Mouse (Mus musculus) ovary, postnatal 36 days (tissue): Measurements from ENCODE around the gene Gm10197.

Source experiments
- DNase-seq: peaks from one replicate; pipeline ENCODE4 v3.0.0; 2022; ENCODE audit warnings: low spot score, mixed read lengths

Gm10197 gene

DNA sequence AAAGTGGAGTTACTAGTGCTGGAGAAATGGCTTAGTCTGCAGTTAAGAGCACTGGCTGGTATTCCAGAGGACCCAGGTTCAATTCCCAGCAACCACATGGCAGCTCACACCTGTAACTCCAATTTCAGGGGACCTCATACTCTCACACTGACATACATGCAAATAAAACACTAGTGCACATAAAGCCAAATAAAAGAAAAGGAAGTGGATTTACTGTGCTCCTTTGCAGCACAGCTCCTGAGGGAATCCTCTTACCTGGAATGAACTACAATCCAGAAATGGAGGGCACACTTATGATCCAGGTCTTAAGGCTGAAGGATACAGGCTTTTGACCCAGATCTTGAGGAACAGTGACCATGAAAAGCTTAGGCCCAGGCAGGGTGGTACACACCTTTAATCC, 22.1 kb upstream of the Gm10197 start:
- DNase-seq, result no peak

DNA sequence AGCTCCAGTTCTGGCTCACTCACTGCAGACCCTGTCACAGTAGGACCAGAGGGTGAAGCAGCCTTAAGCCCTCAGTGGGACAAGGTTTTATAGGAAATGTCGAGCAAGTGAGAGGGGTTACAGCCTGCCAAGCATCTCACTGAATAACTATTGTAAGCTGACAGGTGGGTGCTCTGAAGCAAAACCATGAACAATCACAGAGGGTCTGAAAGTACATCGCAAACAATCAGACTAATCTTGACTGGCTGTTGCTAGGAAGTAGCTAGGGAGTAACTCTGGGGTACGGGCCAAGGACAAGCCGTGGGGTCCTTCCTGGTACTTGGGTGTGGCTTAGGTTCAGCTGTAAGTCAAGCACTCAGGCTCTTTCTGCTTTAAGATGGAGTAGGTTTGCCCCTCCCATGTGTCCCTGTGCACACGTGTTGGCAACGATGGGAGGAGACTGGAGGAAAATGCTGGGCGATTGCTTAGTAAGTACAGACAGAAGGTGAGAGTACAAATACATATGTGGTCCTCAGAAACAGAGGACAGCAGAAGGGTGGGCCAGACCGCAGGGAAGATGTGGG, 21.3 kb upstream of the Gm10197 start:
- DNase-seq, result no peak

DNA sequence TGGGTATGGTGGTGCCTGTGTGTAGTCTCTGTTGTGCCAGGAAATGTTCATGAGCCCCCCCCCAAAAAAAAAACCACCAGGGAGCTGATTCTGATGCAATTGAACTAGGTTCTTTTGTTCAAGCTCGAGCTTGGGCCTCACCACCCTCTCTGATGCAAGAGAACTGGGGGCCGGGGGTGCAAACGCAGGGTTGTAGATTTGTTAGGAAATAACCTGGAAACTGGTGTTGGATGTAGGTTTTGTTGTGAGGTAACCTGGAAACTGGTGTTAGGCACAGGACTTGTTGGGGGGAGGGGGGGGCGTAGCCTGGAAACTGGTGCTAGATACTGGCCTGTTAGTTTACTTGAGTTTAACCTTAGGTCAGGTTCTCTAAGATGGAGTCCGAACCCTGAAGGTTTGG, 20.2 kb upstream of the Gm10197 start:
- no peak for DNase-seq

- no peak for DNase-seq
Observed at GRCm38 (mm10) chr19:53391386-53391785, 19.8 kb upstream of the Gm10197 start.

- peak; percentile 99 for DNase-seq
Observed at GRCm38 (mm10) chr19:53390495-53391007, 19.0 kb upstream of the Gm10197 start, which contains the start of gene Smndc1. TSS of gene Smndc1 (minus strand) at chr19:53390578.

DNA sequence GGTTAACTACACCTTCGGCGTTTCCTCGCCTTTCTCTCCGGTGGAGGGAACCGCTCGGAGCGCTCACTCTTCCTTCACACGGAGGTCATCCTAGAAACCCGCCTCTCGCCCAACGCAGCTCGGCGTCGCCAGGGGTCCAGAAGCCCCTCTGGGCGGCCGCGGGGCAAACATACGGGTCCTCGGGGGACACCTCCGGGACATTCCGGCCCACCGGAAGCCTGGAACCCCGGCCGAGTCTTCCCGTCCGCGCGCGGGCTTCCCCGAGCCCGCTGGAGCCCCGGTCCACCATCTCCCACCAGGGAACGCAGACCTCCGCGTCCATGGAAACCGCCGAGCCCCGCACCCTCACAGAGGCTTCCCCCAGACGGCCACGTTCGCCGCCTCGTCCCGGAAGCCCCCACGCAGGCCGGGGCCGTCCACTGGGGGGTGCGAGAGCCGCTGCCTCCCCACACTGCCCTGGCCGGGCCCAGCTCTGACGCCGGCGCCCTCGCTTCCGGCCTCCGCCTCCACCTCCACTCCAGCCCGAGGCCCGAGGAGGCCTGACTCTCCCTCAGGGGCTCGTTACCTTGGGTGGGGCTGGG, 18.4 kb upstream of the Gm10197 start:
- DNase-seq, result no peak

- DNase-seq, result no peak
Observed at GRCm38 (mm10) chr19:53389417-53389816, 17.9 kb upstream of the Gm10197 start.

- no peak for DNase-seq
Observed at GRCm38 (mm10) chr19:53383336-53383735, 11.8 kb upstream of the Gm10197 start.

DNA sequence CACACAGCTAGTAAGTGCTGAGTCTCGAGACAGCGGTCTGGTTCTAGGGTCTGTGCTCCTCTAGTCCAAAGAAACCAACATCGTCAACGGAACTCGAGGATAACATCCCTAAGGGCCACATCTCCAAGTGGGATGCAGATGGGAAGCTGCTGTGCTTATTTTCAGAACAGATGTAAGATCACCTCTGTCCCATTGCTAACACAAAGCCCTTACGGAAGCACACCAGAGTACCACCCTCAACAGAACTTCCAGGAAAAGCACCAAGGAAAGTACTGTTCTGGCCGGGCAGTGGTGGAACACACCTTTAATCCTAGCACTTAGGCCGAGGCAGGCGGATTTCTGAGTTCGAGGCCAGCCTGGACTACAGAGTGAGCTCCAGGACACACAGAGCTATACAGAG, 6.9 kb upstream of the Gm10197 start:
- no peak for DNase-seq

GRCm38 (mm10) chr19:53377652-53378051, 6.1 kb upstream of the Gm10197 start:
- DNase-seq, result no peak

DNA sequence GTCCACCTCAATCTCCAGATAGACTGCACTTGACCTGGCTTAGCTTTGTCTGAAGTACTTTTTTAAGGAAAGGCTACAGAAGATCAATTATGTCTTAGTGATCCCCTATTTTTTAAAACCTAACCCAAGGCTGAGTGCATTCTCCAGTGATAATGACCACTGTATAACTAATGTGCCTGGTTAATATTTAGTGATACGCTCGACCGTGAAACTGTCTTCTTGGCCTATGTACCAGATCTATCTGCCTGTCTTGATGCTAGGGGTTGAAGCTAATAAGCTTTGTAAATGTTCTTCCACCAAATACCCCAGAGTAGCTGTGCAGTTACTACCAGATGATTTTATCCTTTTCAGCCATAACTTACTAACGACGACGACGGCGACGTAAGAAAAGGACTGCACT, 4.2 kb upstream of the Gm10197 start:
- no peak for DNase-seq

GRCm38 (mm10) chr19:53375299-53375698, 3.7 kb upstream of the Gm10197 start:
- DNase-seq, result no peak

DNA sequence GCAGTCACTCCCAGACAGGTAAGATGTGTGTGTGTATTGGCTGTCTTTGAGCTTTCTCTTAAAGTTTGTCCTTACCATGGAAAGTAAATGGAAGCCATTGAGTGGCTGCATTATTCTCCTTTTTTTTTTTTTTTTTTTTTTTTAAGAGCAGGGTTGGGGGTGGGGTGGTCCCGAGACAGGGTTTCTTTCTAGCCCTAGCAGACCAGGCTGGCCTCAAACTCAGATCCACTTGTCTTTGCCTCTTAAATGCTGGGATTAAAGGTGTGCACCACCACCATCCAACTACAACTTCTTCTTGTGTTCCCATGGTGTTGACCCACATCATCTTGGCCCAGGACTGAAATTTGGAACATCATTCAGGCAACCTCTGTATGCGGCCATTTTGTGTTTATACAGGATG, 2.0 kb upstream of the Gm10197 start:
- DNase-seq, result no peak

GRCm38 (mm10) chr19:53370233-53370632, 1.3 kb downstream of the Gm10197 start:
- no peak for DNase-seq

DNA sequence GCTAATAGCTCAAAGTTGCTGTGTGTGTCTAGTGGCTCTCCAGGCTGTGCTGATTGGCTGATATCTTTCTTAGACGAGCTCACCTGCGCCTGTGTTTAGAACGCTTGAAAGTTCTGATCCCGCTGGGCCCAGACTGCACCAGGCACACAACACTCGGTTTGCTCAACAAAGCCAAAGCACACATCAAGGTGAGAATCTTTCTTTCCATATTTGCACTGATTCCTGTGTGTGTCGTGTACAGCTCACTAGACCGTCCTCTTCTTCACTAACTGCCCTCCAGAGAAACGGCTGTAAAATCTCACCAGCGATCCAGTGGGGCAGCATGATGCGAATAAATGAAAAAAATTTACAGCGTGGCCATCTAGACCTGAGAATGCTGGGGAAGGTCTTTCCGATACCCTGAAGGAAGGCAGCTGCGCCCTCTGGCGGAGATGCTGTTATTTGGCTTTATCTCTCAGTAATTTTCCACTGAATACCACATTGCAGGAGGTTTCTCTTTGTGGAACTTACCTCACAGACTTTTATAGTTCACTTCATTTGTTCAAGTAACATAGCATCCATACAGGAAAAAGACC, 2.0 kb downstream of the Gm10197 start:
- DNase-seq, result peak; percentile 74

DNA sequence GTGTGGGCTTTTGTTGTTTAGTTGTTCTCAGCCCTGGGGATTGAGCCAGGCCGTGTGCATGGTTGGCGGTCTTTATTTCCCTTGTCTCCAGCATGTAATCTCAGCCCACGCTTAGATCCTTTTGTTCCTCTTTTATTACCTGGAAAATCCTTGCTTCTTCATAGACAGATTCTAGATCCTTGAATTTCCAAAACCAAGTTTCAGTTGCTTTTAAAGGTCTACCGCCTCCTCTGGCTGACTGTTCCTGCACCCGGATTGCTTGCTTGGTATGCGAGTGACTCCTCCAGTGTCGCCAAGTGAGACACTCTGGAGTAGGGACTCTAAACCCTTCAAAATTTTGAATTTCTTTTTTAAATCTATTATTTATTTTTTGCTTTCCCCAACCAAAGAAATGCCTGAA, 4.7 kb downstream of the Gm10197 start:
- no peak for DNase-seq

GRCm38 (mm10) chr19:53366057-53366775, 5.3 kb downstream of the Gm10197 start:
- no peak for DNase-seq

DNA sequence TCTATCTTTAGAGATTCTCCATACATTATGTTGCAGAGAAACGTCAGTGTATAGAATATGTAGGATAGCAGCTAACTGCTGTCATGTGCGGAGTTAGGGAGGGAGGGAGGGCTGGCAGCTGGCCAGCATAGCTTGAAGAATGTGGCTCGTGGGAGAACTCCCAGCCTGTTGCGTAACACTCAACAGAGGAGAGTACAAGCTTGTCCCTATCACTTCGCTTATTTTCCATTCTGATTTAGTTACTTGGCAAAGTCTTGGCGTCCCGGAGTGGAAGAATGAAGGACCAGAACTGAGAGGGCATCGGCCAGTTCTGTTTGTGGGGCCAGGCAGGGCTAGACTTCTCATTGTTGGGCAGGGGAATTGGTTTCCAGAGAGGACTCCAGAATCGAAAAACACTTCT, 6.6 kb downstream of the Gm10197 start:
- peak; percentile 58 for DNase-seq

DNA sequence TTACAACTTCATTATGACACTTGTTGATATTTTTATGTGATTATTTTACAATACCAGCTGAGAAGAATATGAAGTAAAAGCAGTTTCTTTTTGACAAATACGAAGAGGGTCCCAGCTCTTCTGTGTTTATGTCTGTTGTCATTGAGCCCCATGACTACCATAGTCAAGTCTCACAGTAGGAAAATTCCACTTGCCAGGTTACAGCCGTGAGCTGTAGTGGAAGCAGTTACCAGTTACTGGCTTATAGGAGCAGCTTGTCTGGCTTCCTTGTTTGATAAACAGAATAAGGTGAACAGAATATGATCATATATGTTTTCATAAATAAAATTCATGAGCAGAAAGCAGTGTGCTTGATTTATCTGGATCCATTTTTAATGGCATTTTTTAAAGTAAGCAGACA, 7.0 kb downstream of the Gm10197 start:
- DNase-seq, result no peak

GRCm38 (mm10) chr19:53362967-53363366, 8.6 kb downstream of the Gm10197 start:
- no peak for DNase-seq

DNA sequence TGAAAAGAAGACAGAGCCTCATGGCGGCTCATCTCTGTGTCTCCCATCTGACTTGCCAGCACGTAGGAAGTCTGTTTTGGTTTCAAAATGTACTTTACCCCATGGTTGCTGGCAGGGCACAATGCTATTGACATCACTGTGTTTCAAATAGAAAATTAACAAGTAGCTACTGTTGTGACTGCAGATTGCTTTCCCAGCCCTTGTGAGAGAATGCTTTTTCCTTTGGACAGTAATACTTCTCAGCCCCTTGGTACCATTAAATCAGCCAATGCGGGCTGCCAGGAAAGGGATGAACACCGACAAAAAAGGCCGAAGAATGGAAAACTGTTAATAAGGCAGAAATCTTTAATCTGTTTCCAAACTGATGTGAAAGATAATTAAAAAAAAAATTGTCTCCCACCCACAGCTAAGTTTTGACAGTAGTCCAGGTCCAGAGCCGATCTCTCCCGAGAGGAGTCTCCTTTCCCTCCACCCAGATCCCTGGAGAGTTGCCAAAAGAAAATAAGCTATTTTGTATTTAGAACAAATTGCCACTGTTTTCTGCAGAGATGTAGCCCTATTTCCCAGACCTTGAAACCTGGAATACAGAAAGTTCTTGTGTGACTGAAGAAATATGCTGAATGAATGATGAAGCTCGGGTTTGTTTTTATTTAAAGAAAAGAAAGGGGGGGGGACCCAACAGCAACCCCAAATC, 11.2 kb downstream of the Gm10197 start:
- DNase-seq, result no peak
